12 mouse cellular contexts compared by ENCODE assay signal in the genomic region with DNA sequence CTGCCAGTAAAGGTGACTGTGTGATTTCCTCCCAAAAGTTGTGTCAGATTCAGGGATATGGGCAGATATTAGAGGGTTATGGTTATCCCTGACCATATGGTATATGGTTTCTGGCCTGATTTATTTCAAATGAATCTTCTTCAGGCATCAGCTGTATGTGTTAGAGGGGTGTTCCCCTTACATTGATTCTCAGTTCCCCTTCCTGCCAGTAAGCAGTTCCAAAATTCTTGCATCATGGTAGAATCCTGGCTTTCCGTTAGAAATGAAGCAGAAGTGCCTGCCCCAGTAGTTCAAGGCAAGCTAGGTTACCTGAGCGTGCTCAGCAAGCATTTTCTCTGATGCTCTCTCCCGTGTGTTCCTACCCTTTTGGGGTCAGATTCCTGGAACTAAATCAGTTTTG.
"Had no signal": no experiment of that assay in that cellular context is flagged by ENCODE, and none has a peak within 500 bp of the region (broad histone marks: within the 10 kb centered on the region; RNA-seq: fewer than 3 reads in every experiment).

No protein-coding gene starts in this region.

- H3K36me3 ChIP-seq: limb, embryonic 15.5 days; neural tube, embryonic 12.5 days had no signal

- H3K27ac ChIP-seq: left cerebral cortex, adult 2 months; limb, embryonic 15.5 days; neural tube, embryonic 12.5 days had no signal

- ATAC-seq: intestine, embryonic 16.5 days had no signal

- H3K4me1 ChIP-seq: neural tube, embryonic 12.5 days had no signal

- H3K27me3 ChIP-seq: limb, embryonic 15.5 days; neural tube, embryonic 12.5 days had no signal

- H3K9me3 ChIP-seq: limb, embryonic 15.5 days; neural tube, embryonic 12.5 days had no signal

- H3K4me2 ChIP-seq: limb, embryonic 15.5 days; neural tube, embryonic 12.5 days had no signal

- DNase-seq: kidney, adult 2 months; kidney, postnatal 25 days; lung, adult 18-20 months; lung, postnatal 4 days; midbrain, embryonic 14.5 days; right cerebral cortex, postnatal 25 days; thymus, adult 18-20 months; thymus, postnatal 14 days had no signal

- H3K4me3 ChIP-seq: left cerebral cortex, adult 2 months; limb, embryonic 15.5 days; neural tube, embryonic 12.5 days had no signal

- H3K9ac ChIP-seq: limb, embryonic 15.5 days; neural tube, embryonic 12.5 days had no signal
